Mouse (Mus musculus) megakaryocyte-erythroid progenitor cell, adult 5-6 weeks (primary cell): ENCODE results near the gene Ccdc150. TPM values are rescaled to one million over a fixed set of nuclear protein-coding genes. Genes with fewer than 3 reads are reported as not detected.

Experiments used
- ATAC-seq: replicated peaks from 2 replicates; pipeline ENCODE4 v1.8.0; 2016; ENCODE audit warnings: mild to moderate bottlenecking, inconsistent platforms; ENCODE audit not compliant: severe bottlenecking, poor library complexity, low FRiP score, low TSS enrichment
- total RNA-seq, 2 experiments: library from RNA; stranded (forward) in 1 of 2; stranded (reverse) in 1 of 2; fragments of 200-1000, 215-1000 nt in 1 of 2; fragments of >200 nt in 1 of 2; fragmentation: Nextera tagmentation in 1 of 2; gene quantifications; 2 replicates each; pipeline ENCODE4 v1.2.3; 2014 to 2017

The Ccdc150 gene
- total RNA-seq (2014; fragmentation: Nextera tagmentation) (1.2 and 3.2 TPM in 2 replicates), total RNA-seq (2017) (0.15 TPM in 1 of 2 replicates, not detected in the other)

DNA sequence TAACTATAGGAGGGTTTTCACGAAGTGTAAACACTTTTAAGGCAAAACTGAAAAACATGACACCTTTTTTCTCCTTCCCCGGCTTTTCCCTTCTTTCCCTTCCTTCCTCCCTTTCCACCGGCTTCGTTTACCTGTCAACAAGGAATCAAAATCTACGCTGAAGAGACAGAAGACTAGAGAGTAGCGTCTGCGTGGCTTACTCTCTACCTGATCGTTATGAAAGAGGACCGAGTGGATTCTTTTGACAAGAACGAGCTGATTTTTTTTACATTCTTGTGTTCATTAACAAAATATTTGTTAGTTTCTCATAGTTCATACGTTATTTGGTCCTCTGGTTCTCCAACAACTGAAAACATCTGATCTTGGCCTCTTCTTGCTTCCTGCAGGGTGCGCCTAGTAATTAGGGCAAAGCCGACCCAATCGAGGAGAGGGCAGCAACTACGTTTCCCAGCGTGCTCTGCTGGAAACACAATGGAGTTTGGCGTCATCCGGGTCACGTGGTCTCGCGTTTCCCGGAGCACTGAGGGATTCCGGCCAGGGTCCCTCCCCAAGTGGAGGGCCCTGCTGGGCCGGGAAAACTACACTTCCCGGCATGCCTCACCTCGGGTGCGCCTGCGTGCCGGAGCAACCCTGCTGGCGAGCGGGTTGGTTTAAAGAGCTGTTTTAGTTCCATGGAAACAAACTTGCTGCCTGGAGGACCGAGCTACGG is at the start of gene Ccdc150:
Ccdc150 (plus strand) TSS at position 526 of the 709 bp plus-strand sequence.
- ATAC-seq: peak; percentile 100

- ATAC-seq: no peak
Observed at GRCm38 (mm10) chr1:54220273-54220672, 30.2 kb upstream of the Ccdc150 start.

- no peak for ATAC-seq
Observed at GRCm38 (mm10) chr1:54242722-54243121, 7.8 kb upstream of the Ccdc150 start.

GRCm38 (mm10) chr1:54275552-54275951 is 25.1 kb downstream of the Ccdc150 start:
- ATAC-seq: no peak

GRCm38 (mm10) chr1:54279628-54280027 is 29.1 kb downstream of the Ccdc150 start:
- no peak for ATAC-seq

DNA sequence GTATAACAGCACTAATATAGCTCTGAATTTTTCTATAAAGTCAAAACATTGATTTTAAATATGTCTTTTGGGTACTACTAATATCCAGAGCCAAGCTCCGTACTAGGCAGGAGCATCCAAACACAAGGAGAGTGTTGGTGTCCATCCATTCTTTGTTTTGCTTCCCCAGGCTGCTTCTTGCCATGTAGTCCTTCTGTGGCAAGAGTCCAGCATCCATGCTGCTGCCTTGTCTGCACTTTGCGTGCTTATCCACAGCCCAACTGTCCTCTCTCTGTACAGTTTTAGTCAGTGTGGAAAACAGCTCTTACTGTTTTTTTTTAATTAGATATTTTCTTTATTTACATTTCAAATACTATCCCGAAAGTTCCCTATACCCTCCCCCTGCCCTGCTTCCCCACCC is 30.2 kb downstream of the Ccdc150 start:
- ATAC-seq: no peak

- no peak for ATAC-seq
Observed at GRCm38 (mm10) chr1:54306404-54306803, 55.9 kb downstream of the Ccdc150 start.

DNA sequence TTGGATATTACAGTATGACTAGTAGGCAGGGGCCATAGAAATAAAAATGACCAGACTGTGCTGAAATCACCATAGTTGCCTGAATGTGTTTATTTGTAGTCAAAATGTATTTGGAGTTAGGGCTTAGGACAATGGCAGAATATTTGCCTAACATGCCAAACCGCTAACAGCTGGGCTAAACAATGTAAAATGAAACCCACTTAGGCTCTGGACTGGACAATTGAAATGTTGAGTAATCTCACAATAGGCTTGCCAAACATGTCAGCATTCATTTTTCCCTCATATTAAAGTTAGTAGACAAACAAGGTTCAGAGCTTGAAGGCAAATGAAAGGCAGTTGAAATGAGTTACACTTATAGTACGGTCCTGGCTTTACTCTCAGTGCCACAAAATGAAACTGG is 76.2 kb downstream of the Ccdc150 start:
- ATAC-seq: no peak

DNA sequence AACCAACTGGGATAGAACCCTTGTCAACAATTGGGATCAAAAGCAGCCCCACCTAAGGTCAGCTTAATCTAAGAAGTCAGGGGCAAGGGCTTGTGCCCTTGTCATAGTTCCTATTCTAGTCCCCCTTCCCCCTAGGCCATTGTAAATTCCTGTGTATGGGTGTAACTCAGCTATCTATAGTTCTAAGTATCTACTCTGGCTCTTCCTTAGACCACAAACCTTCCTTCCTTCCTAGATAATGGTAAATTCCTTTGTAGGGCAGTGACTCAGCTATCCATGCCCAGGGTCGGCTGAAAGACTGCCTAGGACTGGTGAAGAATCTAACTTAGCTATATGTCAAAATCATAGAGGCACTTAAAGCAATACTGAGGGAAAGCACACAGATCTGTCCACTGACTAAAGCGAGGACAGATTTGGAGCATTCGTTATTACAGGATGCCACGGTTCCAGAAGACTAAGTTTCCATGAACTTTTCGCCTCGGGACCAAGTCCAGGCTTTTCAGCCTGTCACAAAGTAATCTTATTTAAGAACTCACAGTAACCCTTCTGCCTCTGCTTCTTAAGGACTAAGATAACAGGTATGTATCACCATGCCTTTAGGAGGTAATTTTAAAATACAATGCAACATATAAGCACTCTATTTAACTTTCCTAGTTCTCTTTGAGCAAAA is 77.5 kb downstream of the Ccdc150 start:
- ATAC-seq: no peak

GRCm38 (mm10) chr1:54332988-54333387 is 82.5 kb downstream of the Ccdc150 start:
- ATAC-seq: no peak

DNA sequence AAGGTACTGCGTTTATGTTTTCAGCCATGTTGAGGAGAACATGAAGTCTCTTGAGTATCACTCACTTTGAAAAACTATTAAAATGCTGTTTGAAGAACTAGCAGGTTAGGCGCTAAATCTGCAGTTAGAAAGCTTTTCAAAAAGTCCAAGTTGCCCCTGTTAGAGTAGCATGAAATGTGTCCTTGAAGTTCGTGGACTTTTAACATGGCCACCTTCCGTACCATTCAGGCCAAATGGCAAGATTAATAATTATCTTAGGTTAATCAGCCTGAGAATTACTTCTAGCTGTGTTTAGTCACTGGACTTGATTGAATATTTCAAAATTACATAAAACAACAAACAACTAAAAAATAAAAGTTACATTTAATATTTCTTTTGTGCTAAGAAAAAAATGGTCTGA is 104.3 kb downstream of the Ccdc150 start:
- ATAC-seq: no peak

DNA sequence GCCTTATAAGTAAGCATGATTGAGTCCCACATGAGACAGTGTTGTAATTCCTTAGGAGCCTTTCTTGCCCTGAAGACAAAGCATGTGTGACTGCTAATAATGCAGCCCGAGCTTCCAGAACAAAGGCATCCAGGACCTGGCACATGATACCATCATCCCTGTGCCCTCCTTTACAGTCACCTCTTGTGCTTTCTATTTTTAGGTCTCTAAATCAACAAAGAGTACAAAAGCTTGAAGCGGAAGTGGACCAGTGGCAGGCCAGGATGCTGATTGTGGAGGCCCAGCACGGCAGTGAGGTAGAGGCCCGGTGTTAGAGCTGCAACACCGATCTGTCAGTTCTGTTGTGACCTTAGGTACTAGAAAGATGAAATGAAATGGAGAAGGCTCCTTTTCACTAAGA is 105.0 kb downstream of the Ccdc150 start:
- ATAC-seq: no peak

DNA sequence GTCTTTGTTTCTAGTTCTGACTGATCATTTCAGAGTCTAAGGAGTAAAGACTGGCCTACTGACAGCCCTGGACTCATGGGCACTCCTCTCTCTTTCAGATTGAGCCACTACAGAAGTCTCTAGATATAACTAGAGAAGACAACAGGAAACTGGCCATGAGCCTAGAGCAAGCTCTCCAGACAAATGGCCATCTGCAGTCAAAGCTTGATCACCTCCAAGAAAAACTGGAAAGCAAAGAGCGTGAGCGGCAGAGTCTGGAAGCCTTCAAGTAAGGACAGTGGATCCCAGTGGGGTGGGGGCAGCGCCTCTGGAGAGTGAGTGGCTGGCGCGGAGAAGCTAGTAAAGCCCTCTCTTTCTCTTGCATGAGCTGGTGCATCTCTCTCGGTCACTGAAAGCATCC is 106.1 kb downstream of the Ccdc150 start:
- ATAC-seq: no peak

DNA sequence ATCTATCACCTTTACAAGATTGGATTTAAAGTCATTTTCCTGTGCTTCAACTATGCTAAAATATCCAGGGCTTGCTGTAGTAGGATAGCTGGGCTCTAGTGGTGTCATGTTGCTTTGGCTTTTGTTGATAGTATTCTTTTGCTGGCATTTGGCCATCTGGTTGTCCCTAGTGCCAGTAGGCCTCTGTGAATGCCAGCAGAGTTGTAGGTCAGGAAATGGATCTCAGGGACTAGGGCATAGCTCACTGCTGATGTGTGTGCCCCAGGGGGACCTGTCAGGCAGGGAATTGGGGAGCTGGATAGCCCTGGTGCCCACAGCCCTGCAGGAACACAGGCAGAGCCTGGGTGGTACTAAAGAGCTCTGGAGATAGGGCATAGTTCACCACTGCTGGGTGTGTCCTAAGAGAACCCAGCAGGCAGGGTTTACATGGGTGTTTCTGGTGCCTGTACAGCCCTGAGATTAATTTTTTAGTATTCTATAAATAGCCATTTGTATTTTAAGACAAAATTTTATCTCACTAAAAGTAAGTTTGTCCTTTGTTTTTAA is 127.1 kb downstream of the Ccdc150 start:
- ATAC-seq: 0 out of 2 replicates have a peak, but pooled peaks have one; percentile 63

DNA sequence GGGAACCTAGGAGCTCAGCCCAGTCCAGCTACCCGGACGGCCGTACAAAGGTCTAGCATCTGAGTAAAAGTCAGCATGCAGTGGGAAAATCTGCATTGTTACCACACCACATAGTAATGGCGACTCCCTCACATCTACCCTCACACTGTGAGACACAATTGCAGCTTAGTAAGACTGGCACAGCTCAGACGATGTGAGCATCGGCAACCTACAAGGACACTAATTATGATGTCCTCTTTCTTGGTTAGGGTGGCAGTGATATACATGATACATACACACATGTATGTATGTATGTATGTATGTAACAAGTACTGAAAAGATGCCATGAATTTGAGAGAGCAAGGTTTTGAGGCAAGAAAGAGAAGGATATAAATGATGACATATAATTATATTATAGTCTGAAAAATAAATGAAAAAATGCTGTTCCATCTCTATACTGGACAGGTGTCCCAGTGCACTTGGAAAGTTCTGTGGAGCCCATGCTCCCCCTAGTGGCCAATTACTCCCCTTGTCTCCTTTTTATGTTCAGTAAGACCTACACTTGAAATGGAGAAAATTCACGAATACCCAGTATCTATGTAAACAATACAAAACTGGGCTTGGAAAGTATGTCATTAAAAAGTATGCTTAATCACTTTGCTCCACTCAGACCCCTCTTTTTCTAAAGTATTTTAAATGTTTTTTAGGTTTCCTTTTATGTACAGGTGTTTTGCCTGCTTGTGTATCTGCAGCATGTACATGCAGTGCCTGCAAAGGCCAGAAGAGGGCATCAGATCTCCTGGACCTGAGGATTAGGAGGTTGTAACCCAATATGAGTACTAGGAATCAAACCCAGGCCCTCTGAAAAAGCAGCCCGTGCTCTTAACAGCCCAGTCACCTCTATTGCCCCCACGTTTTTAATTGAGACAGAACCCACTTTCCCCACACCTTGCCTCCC is 130.8 kb downstream of the Ccdc150 start:
- peak; percentile 77; the same call in 1 of the 2 replicates for ATAC-seq

- no peak for ATAC-seq
Observed at GRCm38 (mm10) chr1:54384221-54384620, 133.7 kb downstream of the Ccdc150 start.

DNA sequence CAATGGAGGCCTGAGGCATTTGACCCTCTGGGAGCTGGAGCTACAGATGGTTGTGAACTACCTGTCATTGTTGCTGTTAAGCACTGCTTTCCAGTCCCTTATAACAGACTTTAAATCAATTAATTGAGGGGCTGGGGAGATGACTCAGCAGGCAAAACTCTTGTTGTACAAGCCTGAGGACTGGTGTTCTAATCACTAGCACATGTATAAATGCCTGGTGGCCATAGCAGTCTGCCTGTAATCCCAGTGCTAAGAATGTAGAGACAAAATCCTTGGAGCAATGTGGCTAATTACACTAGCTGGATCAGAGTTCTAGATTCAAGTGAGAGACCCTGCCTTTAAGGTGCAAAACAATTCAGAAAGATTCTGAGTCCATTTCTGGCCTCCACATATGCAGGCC is 152.3 kb downstream of the Ccdc150 start:
- no peak for ATAC-seq
